Mouse (Mus musculus): ENCODE data around the gene Styk1. TPM values are rescaled to one million over a fixed set of nuclear protein-coding genes. Genes with fewer than 3 reads are reported as not detected.

Gene Styk1
- not detected for polyA plus RNA-seq (2017; shearing (Covaris generic))

GRCm38 (mm10) chr6:131353352-131353919, at the start of gene Styk1:
TSS of gene Styk1 (minus strand) at chr6:131353597.

GRCm38 (mm10) chr6:131388040-131389021, 34.9 kb upstream of the Styk1 start, which contains the start of gene Ybx3:
TSS of gene Ybx3 (minus strand) at chr6:131388476.

GRCm38 (mm10) chr6:131292991-131293788, 60.2 kb downstream of the Styk1 start, which contains the start of gene Magohb:
TSS of gene Magohb (minus strand) at chr6:131293244.

Other genes starting within 250 kb of the Styk1 start
- not detected for gene Klra2, start 106.2 kb downstream of the Styk1 start, polyA plus RNA-seq (2017; shearing (Covaris generic))
- 10.2 TPM for gene Magohb, start 60.4 kb downstream of the Styk1 start, polyA plus RNA-seq (2017; shearing (Covaris generic))
- gene Ybx3, start 34.9 kb upstream of the Styk1 start, polyA plus RNA-seq (2017; shearing (Covaris generic)), result 7.6 TPM
- gene 5430401F13Rik, start 132.8 kb upstream of the Styk1 start, polyA plus RNA-seq (2017; shearing (Covaris generic)), result not detected
- not detected for gene Gm6619, start 132.8 kb upstream of the Styk1 start, polyA plus RNA-seq (2017; shearing (Covaris generic))

All from naive thymus-derived CD4-positive, alpha-beta T cell, adult 5 months (primary cell).